Mouse (Mus musculus) hindbrain, embryonic 13.5 days (tissue): ENCODE measurements at regions not wholly inside any gene's neighbourhood (a gene's known extent, or its start where the extent isn't known, plus 50 kb on each side); places are given as distances from the start of the nearest gene placed in this dataset.
"Not testable (repeated sequence)": the region's sequence is repeated elsewhere in the genome, so short reads cannot be mapped to it uniquely, and the experiment has no call there.

Experiments used
- ATAC-seq: fragments of 200-750 bp; cut with Nextera tagmentation; 2 replicates; pipeline ENCODE4 v1.8.0; 2017; ENCODE audit warnings: moderate TSS enrichment; ENCODE audit not compliant: low FRiP score
- H3K27ac ChIP-seq: fragments of 300-500 bp; sonication (generic); 2 replicates; pipeline ENCODE4 v1.5.1; 2015; ENCODE audit warnings: inconsistent platforms, mild to moderate bottlenecking, moderate library complexity
- H3K27me3 ChIP-seq: fragments of 300-500 bp; sonication (generic); 2 replicates; pipeline ENCODE4 v1.6.1; 2015; ENCODE audit warnings: mild to moderate bottlenecking, inconsistent platforms
- H3K36me3 ChIP-seq: fragments of 300-500 bp; sonication (generic); 2 replicates; pipeline ENCODE4 v1.6.1; 2015; ENCODE audit warnings: mild to moderate bottlenecking, inconsistent platforms
- H3K4me1 ChIP-seq: fragments of 300-500 bp; sonication (generic); replicated peaks from 2 replicates; pipeline ENCODE4 v1.6.1; 2015; ENCODE audit warnings: inconsistent platforms
- H3K4me2 ChIP-seq: fragments of 300-500 bp; sonication (generic); 2 replicates; pipeline ENCODE4 v1.6.1; 2015; ENCODE audit warnings: inconsistent platforms, mild to moderate bottlenecking, moderate library complexity
- H3K4me3 ChIP-seq: fragments of 300-500 bp; sonication (generic); 2 replicates; pipeline ENCODE4 v1.5.1; 2015; ENCODE audit warnings: mild to moderate bottlenecking, inconsistent platforms
- H3K9ac ChIP-seq: fragments of 300-500 bp; sonication (generic); 2 replicates; pipeline ENCODE4 v1.6.1; 2015; ENCODE audit warnings: mild to moderate bottlenecking, inconsistent platforms
- H3K9me3 ChIP-seq: fragments of 300-500 bp; sonication (generic); 2 replicates; pipeline ENCODE4 v1.6.1; 2016; ENCODE audit warnings: inconsistent platforms
- WGBS: fragments of 180-500 bp; shearing (Covaris S2); methylation state at CpG from one replicate; pipeline ENCODE4 v1.1.7; 2015; 5-methylcytosine and 5-hydroxymethylcytosine counted together

GRCm38 (mm10) chr4:51868250-51868649 is 570.8 kb upstream of the Smc2 start:
- H3K4me3 ChIP-seq = no peak overlapping the region
- ATAC-seq = no peak

GRCm38 (mm10) chr4:51868716-51869115 is 570.3 kb upstream of the Smc2 start:
- not testable (repeated sequence) for H3K27me3 ChIP-seq, ATAC-seq, H3K9me3 ChIP-seq, H3K4me2 ChIP-seq, H3K27ac ChIP-seq, H3K9ac ChIP-seq, H3K4me3 ChIP-seq, H3K36me3 ChIP-seq, H3K4me1 ChIP-seq

More at GRCm38 (mm10) chr4:51868250-51868649, 570.8 kb upstream of the Smc2 start:
- H3K9ac ChIP-seq = no peak overlapping the region
- no peaks in the 10 kb centered on the region for H3K9me3 ChIP-seq
- no peaks in the 10 kb centered on the region for H3K4me1 ChIP-seq
- no peak overlapping the region for H3K4me2 ChIP-seq
- H3K27ac ChIP-seq = no peak overlapping the region
- whole genome bisulfite sequencing = 84% methylated on average over 3 of the region's 3 CpGs
- H3K36me3 ChIP-seq = no peaks in the 10 kb centered on the region
- no peaks in the 10 kb centered on the region for H3K27me3 ChIP-seq

DNA sequence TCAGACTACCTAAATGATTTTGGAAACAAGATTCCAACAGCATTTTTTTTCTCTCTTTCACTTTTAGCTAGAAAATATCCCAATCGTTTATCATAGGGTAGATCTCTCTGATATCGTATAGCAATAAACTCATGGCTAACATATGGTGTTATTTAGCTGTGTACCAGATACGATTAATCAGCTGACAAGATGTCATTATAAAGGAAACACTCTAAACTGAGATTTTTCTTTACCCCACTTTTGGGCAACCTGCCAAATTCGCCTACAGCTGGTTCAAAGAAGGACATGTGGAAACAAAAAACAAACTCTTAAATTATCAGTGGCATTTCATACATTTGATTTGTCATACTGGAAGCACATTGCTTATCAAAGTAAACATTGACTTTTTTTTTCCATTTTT is 553.6 kb upstream of the Smc2 start:
- ATAC-seq = no peak
- no peak overlapping the region for H3K9ac ChIP-seq
- no peaks in the 10 kb centered on the region for H3K36me3 ChIP-seq
- no peaks in the 10 kb centered on the region for H3K4me1 ChIP-seq
- H3K9me3 ChIP-seq = 0 out of 2 replicates have a peak, but pooled peaks cover 4% of the 10 kb centered on the region
- no peak overlapping the region for H3K4me2 ChIP-seq
- H3K4me3 ChIP-seq = no peak overlapping the region
- no peak overlapping the region for H3K27ac ChIP-seq
- H3K27me3 ChIP-seq = no peaks in the 10 kb centered on the region
- WGBS = 75% methylated on average over 4 of the region's 4 CpGs

- Histone ChIP-seq H3K27me3 (no peaks in the 10 kb centered on the region), H3K4me1 (no peaks in the 10 kb centered on the region), H3K4me3 (no peak overlapping the region), H3K9ac (no peak overlapping the region), H3K27ac (no peak overlapping the region), H3K9me3 (no peaks in the 10 kb centered on the region), H3K36me3 (no peaks in the 10 kb centered on the region), H3K4me2 (no peak overlapping the region)
- 71% methylated on average over 2 of the region's 2 CpGs for WGBS
- ATAC-seq = no peak
Measured at GRCm38 (mm10) chr4:51889280-51889679, 549.8 kb upstream of the Smc2 start.

DNA sequence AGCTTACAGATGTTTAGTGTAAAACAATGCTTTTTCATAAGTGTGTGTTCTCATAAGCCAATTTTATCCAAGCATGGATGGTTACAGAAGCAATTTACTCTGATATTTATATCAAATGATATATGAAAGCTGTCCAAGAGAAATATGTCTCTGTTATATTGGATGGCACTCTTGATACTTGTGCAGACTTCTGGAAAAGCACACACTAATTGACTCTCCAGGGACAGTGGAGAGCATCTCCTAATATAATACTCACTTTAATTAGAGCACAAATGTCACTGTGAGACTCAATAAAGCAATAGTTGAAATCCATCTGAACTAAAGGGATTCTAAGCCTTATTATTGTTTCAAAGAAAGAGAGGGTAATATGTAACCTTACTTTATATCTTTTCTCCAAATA is 510.8 kb upstream of the Smc2 start:
- H3K27ac ChIP-seq = no peak overlapping the region
- H3K27me3 ChIP-seq = no peaks in the 10 kb centered on the region
- no peaks in the 10 kb centered on the region for H3K9me3 ChIP-seq
- no peak overlapping the region for H3K9ac ChIP-seq
- no peak overlapping the region for H3K4me3 ChIP-seq
- H3K4me2 ChIP-seq = no peak overlapping the region
- H3K36me3 ChIP-seq = no peaks in the 10 kb centered on the region
- no peaks in the 10 kb centered on the region for H3K4me1 ChIP-seq
- peak; percentile 71 for ATAC-seq

DNA sequence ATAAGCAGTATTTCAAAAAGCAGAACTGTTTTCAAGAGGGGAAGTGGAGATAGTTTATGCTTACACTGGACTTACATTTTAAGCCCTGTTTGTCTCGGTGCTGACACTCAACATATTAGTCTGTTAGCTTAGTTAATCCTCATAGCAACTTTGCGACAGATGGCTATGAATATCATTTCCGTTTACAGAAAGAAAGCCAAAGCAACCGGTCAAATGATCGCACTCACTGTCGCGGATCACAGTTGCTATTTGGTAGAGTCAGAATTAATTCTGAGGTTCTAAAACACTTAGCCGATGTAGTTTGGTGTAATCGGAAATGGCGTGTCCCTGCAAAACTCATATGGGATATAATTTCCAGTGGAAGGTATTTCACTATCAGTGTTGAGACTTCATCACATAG is 469.3 kb upstream of the Smc2 start:
- Histone ChIP-seq H3K36me3 (no peaks in the 10 kb centered on the region), H3K4me1 (no peaks in the 10 kb centered on the region), H3K4me2 (no peak overlapping the region), H3K4me3 (no peak overlapping the region), H3K9ac (no peak overlapping the region), H3K9me3 (no peaks in the 10 kb centered on the region), H3K27ac (no peak overlapping the region), H3K27me3 (no peaks in the 10 kb centered on the region)
- ATAC-seq = no peak
- 88% methylated on average over 10 of the region's 10 CpGs for WGBS

DNA sequence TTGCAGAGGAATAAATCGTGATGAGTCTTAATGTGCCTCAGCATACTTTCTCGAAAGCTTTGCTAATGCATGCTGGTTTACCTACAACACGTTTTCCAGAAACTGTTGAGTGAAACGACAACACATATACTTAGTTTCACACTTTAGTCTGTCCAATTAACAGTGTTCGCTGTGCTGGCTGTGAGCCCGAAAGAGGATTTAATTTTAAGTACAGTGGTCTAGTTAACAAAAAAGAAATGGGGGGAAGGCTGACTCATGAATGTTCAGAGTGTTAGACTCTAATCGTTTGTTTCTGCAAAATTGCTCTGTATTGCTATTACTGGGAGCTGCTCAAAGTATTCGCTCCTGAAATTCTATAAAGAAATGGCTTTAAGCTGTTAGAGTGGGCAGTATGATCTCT is 460.1 kb upstream of the Smc2 start:
- Histone ChIP-seq H3K4me2 (no peak overlapping the region), H3K27ac (no peak overlapping the region), H3K9ac (no peak overlapping the region), H3K27me3 (no peaks in the 10 kb centered on the region), H3K9me3 (no peaks in the 10 kb centered on the region), H3K36me3 (no peaks in the 10 kb centered on the region), H3K4me3 (no peak overlapping the region), H3K4me1 (no peaks in the 10 kb centered on the region)
- 87% methylated on average over 8 of the region's 8 CpGs for WGBS
- no peak for ATAC-seq

DNA sequence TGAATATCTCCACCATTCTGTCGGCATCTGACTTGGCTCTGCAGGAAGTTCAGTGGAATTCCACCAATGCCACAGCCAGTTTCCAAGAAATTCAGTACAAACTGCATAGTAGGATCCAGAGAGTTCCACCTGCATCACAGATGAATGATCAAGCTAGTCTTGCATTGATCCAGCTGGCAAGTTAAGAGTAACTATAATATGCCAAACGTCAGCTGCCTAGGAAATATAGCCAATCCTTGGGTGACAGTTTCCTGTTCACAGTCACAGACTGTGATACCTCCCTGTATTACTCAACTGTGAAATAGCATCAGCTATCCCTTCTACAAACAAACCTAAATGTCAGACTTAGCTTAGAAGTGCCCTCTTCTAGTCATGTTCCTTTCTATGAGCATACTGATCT is 446.6 kb upstream of the Smc2 start:
- Histone ChIP-seq H3K27ac (no peak overlapping the region), H3K4me3 (no peak overlapping the region), H3K36me3 (no peaks in the 10 kb centered on the region), H3K27me3 (no peaks in the 10 kb centered on the region), H3K9me3 (no peaks in the 10 kb centered on the region), H3K4me2 (no peak overlapping the region), H3K9ac (no peak overlapping the region), H3K4me1 (no peaks in the 10 kb centered on the region)
- 83% methylated on average over 2 of the region's 2 CpGs for WGBS
- no peak for ATAC-seq

DNA sequence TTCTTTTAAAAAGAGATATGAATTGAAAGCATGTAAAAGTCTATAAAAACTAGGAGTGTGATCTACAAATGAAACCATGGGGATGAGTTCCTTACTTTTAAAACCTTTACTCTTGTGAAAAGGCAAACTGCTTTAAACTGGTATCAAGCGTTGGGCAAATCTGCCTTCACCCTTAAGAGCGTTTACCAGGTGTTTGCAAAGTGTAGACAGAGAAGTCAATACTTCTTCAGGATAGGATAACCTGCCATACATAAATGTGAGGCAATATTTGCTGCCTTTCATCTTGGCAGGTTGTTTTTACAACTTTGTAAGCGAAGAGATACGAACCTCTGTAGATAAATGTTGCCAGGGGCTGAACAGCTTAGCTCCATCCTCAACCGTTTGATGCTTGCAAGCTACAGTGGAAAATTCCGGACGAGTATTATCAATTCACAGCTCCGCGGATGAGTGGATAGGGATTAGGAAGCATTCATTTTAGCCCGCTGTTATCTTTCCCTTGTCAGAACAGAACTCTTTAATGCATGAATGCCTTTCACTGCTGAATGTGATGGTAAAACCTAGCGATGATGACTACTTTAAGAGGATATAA is 402.2 kb upstream of the Smc2 start:
- Histone ChIP-seq H3K27me3 (no peaks in the 10 kb centered on the region), H3K36me3 (no peaks in the 10 kb centered on the region), H3K27ac (no peak overlapping the region), H3K9ac (no peak overlapping the region), H3K9me3 (no peaks in the 10 kb centered on the region), H3K4me2 (no peak overlapping the region), H3K4me3 (no peak overlapping the region), H3K4me1 (no peaks in the 10 kb centered on the region)
- ATAC-seq = no peak
- 86% methylated on average over 11 of the region's 11 CpGs for WGBS

- ATAC-seq = no peak
- H3K4me3 ChIP-seq = no peak overlapping the region
- H3K27ac ChIP-seq = no peak overlapping the region
- no peaks in the 10 kb centered on the region for H3K4me1 ChIP-seq
- no peaks in the 10 kb centered on the region for H3K27me3 ChIP-seq
- no peak overlapping the region for H3K9ac ChIP-seq
- no peaks in the 10 kb centered on the region for H3K36me3 ChIP-seq
- peaks cover 8% of the 10 kb centered on the region; the same call in 1 of the 2 replicates for H3K9me3 ChIP-seq
- 97% methylated on average over 1 of the region's 1 CpGs for WGBS
- H3K4me2 ChIP-seq = no peak overlapping the region
Measured at GRCm38 (mm10) chr4:52043404-52043803, 395.6 kb upstream of the Smc2 start.

- Histone ChIP-seq H3K4me1 (no peaks in the 10 kb centered on the region), H3K9me3 (peaks cover 8% of the 10 kb centered on the region; the same call in 1 of the 2 replicates), H3K4me3 (no peak overlapping the region), H3K27ac (no peak overlapping the region), H3K27me3 (no peaks in the 10 kb centered on the region), H3K4me2 (no peak overlapping the region), H3K36me3 (no peaks in the 10 kb centered on the region), H3K9ac (no peak overlapping the region)
- ATAC-seq = no peak
- WGBS = 69% methylated on average over 4 of the region's 4 CpGs
Measured at GRCm38 (mm10) chr4:52050948-52051347, 388.1 kb upstream of the Smc2 start.

- no peak overlapping the region for H3K4me2 ChIP-seq
- H3K9me3 ChIP-seq = no peaks in the 10 kb centered on the region
- H3K27me3 ChIP-seq = no peaks in the 10 kb centered on the region
- no peaks in the 10 kb centered on the region for H3K4me1 ChIP-seq
- H3K9ac ChIP-seq = no peak overlapping the region
- H3K27ac ChIP-seq = no peak overlapping the region
- no peak overlapping the region for H3K4me3 ChIP-seq
- ATAC-seq = no peak
- H3K36me3 ChIP-seq = no peaks in the 10 kb centered on the region
Measured at GRCm38 (mm10) chr4:52056031-52056430, 383.0 kb upstream of the Smc2 start.

GRCm38 (mm10) chr4:52060031-52060430 is 379.0 kb upstream of the Smc2 start:
- Histone ChIP-seq H3K27me3 (no peaks in the 10 kb centered on the region), H3K4me2 (no peak overlapping the region), H3K9ac (no peak overlapping the region), H3K4me3 (no peak overlapping the region), H3K27ac (no peak overlapping the region), H3K4me1 (no peaks in the 10 kb centered on the region), H3K36me3 (no peaks in the 10 kb centered on the region), H3K9me3 (no peaks in the 10 kb centered on the region)
- ATAC-seq = no peak
- 66% methylated on average over 3 of the region's 3 CpGs for whole genome bisulfite sequencing

- H3K36me3 ChIP-seq = no peaks in the 10 kb centered on the region
- H3K9ac ChIP-seq = no peak overlapping the region
- no peak overlapping the region for H3K4me2 ChIP-seq
- H3K4me3 ChIP-seq = no peak overlapping the region
- no peaks in the 10 kb centered on the region for H3K27me3 ChIP-seq
- H3K9me3 ChIP-seq = no peaks in the 10 kb centered on the region
- H3K27ac ChIP-seq = no peak overlapping the region
- no peak for ATAC-seq
- WGBS = 80% methylated on average over 3 of the region's 3 CpGs
- H3K4me1 ChIP-seq = no peaks in the 10 kb centered on the region
Measured at GRCm38 (mm10) chr4:52099187-52099586, 339.9 kb upstream of the Smc2 start.
